Mouse (Mus musculus) CD4-positive helper T cell, adult 2 months (primary cell): ENCODE measurements around the gene Parp14.

ENCODE experiments used
- DNase-seq: peaks from one replicate; pipeline ENCODE4 v3.0.0-alpha.2; 2012; ENCODE audit warnings: low read depth, missing footprints, low spot score

The Parp14 gene

DNA sequence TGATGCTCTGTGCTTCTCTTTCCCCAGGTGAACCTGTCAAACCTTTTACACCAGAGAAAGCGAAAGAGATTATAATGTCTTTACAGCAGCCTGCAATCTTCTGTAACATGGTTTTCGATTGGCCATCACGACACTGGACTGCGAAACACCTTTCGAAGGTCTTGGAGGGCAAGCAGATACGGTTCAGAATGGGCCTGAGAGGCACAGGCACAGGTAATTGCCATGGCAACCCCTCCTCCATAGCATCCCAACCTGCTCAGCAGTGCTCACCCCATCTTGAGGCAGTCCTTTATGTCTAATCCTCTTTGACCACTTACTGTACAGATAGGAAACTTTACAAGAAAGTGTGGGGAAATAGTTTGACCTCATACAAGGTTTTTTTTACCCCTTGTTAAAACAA is 84.2 kb downstream of the Parp14 start:
- no peak for DNase-seq

GRCm38 (mm10) chr16:35784134-35784725 is 87.1 kb downstream of the Parp14 start:
- DNase-seq, result no peak

GRCm38 (mm10) chr16:35783207-35783573 is 88.2 kb downstream of the Parp14 start:
- no peak for DNase-seq
